Mouse (Mus musculus) E14TG2a.4 (cell line): ENCODE measurements around the gene Ostf1.

Source experiments
- CTCF ChIP-seq: conservative IDR thresholded peaks from 2 replicates; pipeline ENCODE4 v1.5.1; 2014; ENCODE audit warnings: low read length
- POU5F1 ChIP-seq: IDR thresholded peaks from 2 replicates; pipeline ENCODE4 v1.6.1; 2014; ENCODE audit warnings: low read length, borderline replicate concordance

- TF ChIP-seq CTCF, result no peak
- no peak for TF ChIP-seq POU5F1
Measured at GRCm38 (mm10) chr19:18631644-18632219, at the start of gene Ostf1, which contains the start of gene Nmrk1.
